Mouse (Mus musculus) liver, embryonic 14.5 days (tissue): ENCODE data around the gene Lrrc25. TPM values are rescaled to one million over a fixed set of nuclear protein-coding genes. Genes with fewer than 3 reads are reported as not detected.

ENCODE experiments used
- ATAC-seq: fragments of 200-750 bp; cut with Nextera tagmentation; 2 replicates; pipeline ENCODE4 v1.8.0; 2017; ENCODE audit warnings: moderate number of reproducible peaks, mild to moderate bottlenecking, moderate library complexity; ENCODE audit not compliant: insufficient read depth
- DNase-seq, 3 experiments: peaks; one replicate each; pipeline ENCODE4 v3.0.0-alpha.2; 2012 to 2013; ENCODE audit warnings: low read depth in 3 of 3, low spot score in 3 of 3
- H3K27ac ChIP-seq: fragments of 300-500 bp; sonication (generic); 2 replicates; pipeline ENCODE4 v1.5.1; 2014; ENCODE audit warnings: moderate library complexity, mild to moderate bottlenecking, control low read depth, inconsistent platforms
- H3K27me3 ChIP-seq: fragments of 300-500 bp; sonication (generic); 2 replicates; pipeline ENCODE4 v1.6.1; 2014; ENCODE audit warnings: mild to moderate bottlenecking, low read length, moderate library complexity; ENCODE audit not compliant: control insufficient read depth, insufficient read depth
- H3K36me3 ChIP-seq: fragments of 300-500 bp; sonication (generic); replicated peaks from 2 replicates; pipeline ENCODE4 v1.6.1; 2014; ENCODE audit warnings: low read depth; ENCODE audit not compliant: control insufficient read depth, insufficient read depth
- H3K4me1 ChIP-seq, 2 experiments: fragments of 200-500 bp in 1 of 2; fragments of 300-500 bp in 1 of 2; sonication (generic) in 1 of 2; replicated peaks; 2 replicates each; pipeline ENCODE4 v1.6.1; 2012 to 2014; ENCODE audit warnings: antibody characterized with exemption in 1 of 2, inconsistent platforms in 1 of 2, low read length in 1 of 2; ENCODE audit not compliant: control insufficient read depth in 2 of 2, insufficient read depth in 2 of 2
- H3K4me2 ChIP-seq: fragments of 300-500 bp; sonication (generic); 2 replicates; pipeline ENCODE4 v1.6.1; 2014; ENCODE audit warnings: low read depth, mild to moderate bottlenecking, control low read depth, moderate library complexity
- H3K4me3 ChIP-seq, 2 experiments: fragments of 200-500 bp in 1 of 2; fragments of 300-500 bp in 1 of 2; sonication (generic) in 1 of 2; 2 replicates each; pipeline ENCODE4 v1.5.1; 2012 to 2014; ENCODE audit warnings: low read depth in 2 of 2, low read length in 2 of 2, mild to moderate bottlenecking in 2 of 2, control low read depth in 1 of 2, inconsistent platforms in 1 of 2, moderate library complexity in 1 of 2; ENCODE audit not compliant: insufficient read depth in 1 of 2
- H3K9ac ChIP-seq: fragments of 300-500 bp; sonication (generic); replicated peaks from 2 replicates; pipeline ENCODE4 v1.6.1; 2014; ENCODE audit warnings: mild to moderate bottlenecking, control low read depth, moderate library complexity
- H3K9me3 ChIP-seq: fragments of 300-500 bp; sonication (generic); 2 replicates; pipeline ENCODE4 v1.6.1; 2016; ENCODE audit warnings: low read length, mixed read lengths; ENCODE audit not compliant: control insufficient read depth
- CTCF ChIP-seq: IDR thresholded peaks from 2 replicates; pipeline ENCODE4 v1.5.1; 2016; ENCODE audit warnings: antibody characterized with exemption, low read depth, control low read depth
- EP300 ChIP-seq: IDR thresholded peaks from 2 replicates; pipeline ENCODE4 v1.6.1; 2016; ENCODE audit warnings: antibody characterized with exemption, low read depth
- WGBS: fragments of 180-500 bp; shearing (Covaris S2); extraction: QIAGEN DNeasy Blood & Tissue Kit; methylation state at CpG from one replicate; pipeline ENCODE4 v1.1.7; 2014; ENCODE audit not compliant: insufficient replicate concordance; 5-methylcytosine and 5-hydroxymethylcytosine counted together
- polyA plus RNA-seq, 2 experiments: library from polyadenylated mRNA; depleted of rRNA in 1 of 2; stranded (reverse) in 1 of 2; unstranded in 1 of 2; fragments of >200 nt; fragmentation: Nextera tagmentation in 1 of 2; extraction: Ambion mirVana in 1 of 2; gene quantifications; 2 replicates each; pipeline versions ENCODE4 v1.2.1 to v1.2.3; 2012 to 2014

Gene Lrrc25
- polyA plus RNA-seq, 2 experiments = 4.3 to 4.7 TPM

DNA sequence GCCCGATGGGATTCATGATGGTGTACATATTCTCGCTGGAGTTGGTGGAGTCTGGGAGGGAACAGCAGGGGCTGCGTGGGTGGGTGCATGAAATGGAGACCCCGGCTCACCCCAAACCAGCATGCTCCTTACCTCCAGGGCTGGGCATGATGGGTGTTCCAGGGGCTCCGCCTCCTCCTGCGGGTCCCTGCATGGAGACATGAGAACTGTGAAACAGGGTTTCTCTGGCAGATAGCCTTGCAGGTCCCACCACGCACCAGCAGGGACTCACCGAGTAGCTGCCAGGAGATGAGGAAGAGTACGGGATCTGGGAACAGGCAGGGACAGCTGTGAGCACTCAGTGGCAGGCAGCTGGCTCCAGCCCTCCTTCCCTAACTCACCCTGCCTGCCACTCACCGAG is 17.2 kb upstream of the Lrrc25 start:
- no peak for ATAC-seq
- H3K4me1 ChIP-seq = peaks cover 13 to 17% of the 10 kb centered on the region in 2 experiments
- peaks cover 5% of the 10 kb centered on the region; the same call in 1 of the 2 replicates for H3K36me3 ChIP-seq
- 64% methylated on average over 10 of the region's 10 CpGs for WGBS
- no peak overlapping the region; the same call in 1 of the 2 replicates for H3K4me2 ChIP-seq
- no peak overlapping the region for H3K9ac ChIP-seq
- no peak for TF ChIP-seq EP300
- TF ChIP-seq CTCF = peak; percentile 34; the same call in 1 of the 2 replicates
- no peak for DNase-seq
- no peak overlapping the region for H3K27ac ChIP-seq
- H3K27me3 ChIP-seq = no peaks in the 10 kb centered on the region
- H3K9me3 ChIP-seq = no peaks in the 10 kb centered on the region
- H3K4me3 ChIP-seq = no peak overlapping the region

DNA sequence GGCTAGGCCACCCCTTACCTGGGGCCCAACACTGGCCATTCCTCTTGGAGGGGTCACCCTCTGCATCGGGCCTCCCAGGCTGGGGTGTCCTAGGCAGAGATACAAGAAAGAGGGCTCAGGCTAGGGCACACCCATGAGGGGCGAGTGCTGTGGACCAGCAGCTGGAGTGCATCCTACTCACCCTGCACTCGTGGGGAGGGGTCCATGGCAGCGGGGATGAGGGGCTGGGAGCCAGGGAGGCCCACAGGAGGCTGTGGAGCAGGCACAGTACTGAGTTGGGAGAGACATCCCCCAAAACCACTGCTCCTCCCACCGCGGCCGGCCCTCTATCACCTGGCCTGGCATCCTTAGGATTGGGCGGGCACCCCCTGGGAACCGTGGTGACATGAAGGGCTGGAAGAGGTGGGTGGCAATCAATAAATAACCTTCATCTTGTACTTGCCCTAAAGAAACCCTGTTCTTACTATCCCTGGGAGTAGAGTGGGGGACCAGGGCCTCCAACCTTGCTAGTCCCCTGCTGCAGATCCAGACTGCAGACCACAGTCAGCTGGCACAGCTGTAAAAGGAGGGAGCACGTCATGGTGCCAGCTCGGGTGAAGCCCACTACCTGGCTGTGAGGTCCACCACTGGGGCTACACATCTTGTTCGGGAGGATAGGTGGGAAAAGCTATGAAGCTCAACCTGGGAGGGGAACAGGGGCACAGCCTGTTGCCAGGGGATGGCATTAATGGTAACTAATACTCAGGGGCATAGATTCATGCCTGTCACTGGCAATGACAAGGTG is 16.3 kb upstream of the Lrrc25 start:
- no peak for ATAC-seq
- 81% methylated on average over 12 of the region's 12 CpGs for WGBS
- Histone ChIP-seq H3K36me3 (peaks cover 5% of the 10 kb centered on the region; the same call in 1 of the 2 replicates), H3K4me2 (no peak overlapping the region), H3K9me3 (no peaks in the 10 kb centered on the region), H3K4me1 (peaks cover 11 to 16% of the 10 kb centered on the region in 2 experiments), H3K27me3 (no peaks in the 10 kb centered on the region), H3K27ac (no peak overlapping the region), H3K9ac (no peak overlapping the region), H3K4me3 (no peak overlapping the region)
- no peak for DNase-seq
- TF ChIP-seq EP300 = no peak
- no peak for TF ChIP-seq CTCF

DNA sequence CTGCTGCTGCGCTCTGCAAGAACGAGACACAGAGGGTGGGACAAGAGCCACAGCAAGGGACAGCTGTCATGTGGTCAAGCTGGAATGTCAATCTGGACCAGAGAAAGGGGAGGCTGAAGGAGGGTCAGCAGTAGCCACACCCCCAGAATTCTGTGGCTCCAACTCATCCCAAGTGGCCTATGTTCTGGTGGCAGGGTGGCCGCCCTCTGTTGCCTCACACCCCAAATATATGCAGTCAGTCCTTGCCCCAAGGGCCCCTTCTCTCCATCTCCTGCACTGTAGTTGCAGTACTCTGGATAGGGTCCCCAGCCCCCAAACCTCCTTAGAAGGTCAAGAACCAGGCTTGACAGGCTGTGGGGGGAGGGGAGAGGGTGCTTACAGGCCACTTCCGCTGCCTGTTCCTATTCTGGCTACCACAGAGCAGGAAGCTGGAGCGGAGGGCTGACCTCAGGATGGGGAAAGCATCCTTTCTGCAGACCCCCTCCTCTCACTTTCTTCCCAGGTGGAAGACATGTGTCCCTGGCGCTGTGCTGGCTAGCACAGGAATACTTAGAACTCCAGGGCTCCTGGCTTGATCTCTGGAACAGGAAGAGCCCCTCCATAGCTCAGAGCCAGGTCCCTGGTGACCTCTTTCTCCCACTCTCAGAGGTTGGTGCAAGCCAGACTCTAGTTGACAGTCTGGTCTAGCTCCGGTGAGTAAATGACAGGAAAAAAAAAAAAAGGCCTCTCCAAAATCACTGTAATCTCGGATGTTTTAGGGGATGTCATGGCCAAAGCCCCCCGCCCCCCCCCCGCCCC is 15.3 kb upstream of the Lrrc25 start:
- H3K27me3 ChIP-seq = no peaks in the 10 kb centered on the region
- H3K36me3 ChIP-seq = peaks cover 5% of the 10 kb centered on the region; the same call in 1 of the 2 replicates
- ATAC-seq (no peak), DNase-seq (no peak)
- peaks cover 8 to 10% of the 10 kb centered on the region in 2 experiments for H3K4me1 ChIP-seq
- H3K4me2 ChIP-seq = peak overlapping the region; percentile 47
- no peak overlapping the region for H3K27ac ChIP-seq
- TF ChIP-seq CTCF (no peak), EP300 (no peak)
- 38% methylated on average over 10 of the region's 10 CpGs for WGBS
- H3K4me3 ChIP-seq = peak overlapping the region in 1 of 2 experiments; percentile 0; a peak in 1 of 4 replicates
- no peak overlapping the region for H3K9ac ChIP-seq
- no peaks in the 10 kb centered on the region for H3K9me3 ChIP-seq

GRCm38 (mm10) chr8:70601271-70601649 is 14.7 kb upstream of the Lrrc25 start:
- Histone ChIP-seq H3K27ac (no peak overlapping the region), H3K4me2 (peak overlapping the region; percentile 47), H3K36me3 (peaks cover 5% of the 10 kb centered on the region; the same call in 1 of the 2 replicates), H3K27me3 (no peaks in the 10 kb centered on the region), H3K9me3 (no peaks in the 10 kb centered on the region), H3K4me1 (peaks cover 8 to 10% of the 10 kb centered on the region in 2 experiments), H3K4me3 (peak overlapping the region in 1 of 2 experiments; percentile 16; a peak in 1 of 4 replicates), H3K9ac (no peak overlapping the region)
- no peak for TF ChIP-seq EP300
- no peak for TF ChIP-seq CTCF
- peak; percentile 68 to 84 (median 71) for DNase-seq
- ATAC-seq = peak; percentile 64
- WGBS = under 1% methylated on average over 26 of the region's 26 CpGs
